Mouse (Mus musculus): ENCODE data around the gene Lrrc2. TPM values are rescaled to one million over a fixed set of nuclear protein-coding genes. Genes with fewer than 3 reads are reported as not detected.

Gene Lrrc2
- 0.23 and 0.25 TPM in 2 replicates for polyA plus RNA-seq (2012; rRNA removed)

DNA sequence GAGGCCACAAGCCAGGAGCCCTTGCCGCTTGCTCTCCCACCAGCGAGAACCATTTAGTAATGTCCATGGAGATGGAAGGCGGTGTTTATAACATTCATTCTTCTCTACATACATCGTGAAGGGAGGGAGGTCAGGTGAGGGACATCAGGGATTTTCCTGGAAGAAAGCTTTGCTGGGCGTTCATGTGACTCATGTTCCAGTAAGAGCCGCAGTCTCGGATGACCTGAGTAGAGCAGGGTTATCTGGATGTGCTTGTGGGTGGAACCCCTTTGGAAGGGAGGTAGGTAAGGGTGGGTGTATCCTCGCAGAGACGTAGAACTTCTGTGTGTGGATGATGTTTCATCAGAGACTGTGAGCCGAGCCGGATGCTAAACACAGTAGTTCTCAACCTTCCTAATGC lies at the start of gene Lrrc2:
TSS of gene Lrrc2 (plus strand) at position 149 of the 400 bp plus-strand sequence.
- no peaks in the 10 kb centered on the region for H3K36me3 ChIP-seq (ENCODE audit: control insufficient read depth, insufficient read depth, low read length)
- H3K4me1 ChIP-seq (ENCODE audit: control insufficient read depth, insufficient read depth, low read length): peaks cover 10% of the 10 kb centered on the region
- H3K27ac ChIP-seq (ENCODE audit: control insufficient read depth, insufficient read depth, low read depth, low read length): no peak within 1 kb of the TSS
- TF ChIP-seq POLR2A (IDR thresholded peaks at IDR 0.05; ENCODE audit: control insufficient read depth, low read depth, low read length) (no peak), CTCF (IDR thresholded peaks at IDR 0.05; ENCODE audit: control insufficient read depth, insufficient read depth, insufficient replicate concordance, low read depth, low read length) (no peak)
- H3K27me3 ChIP-seq (ENCODE audit: control insufficient read depth, insufficient read depth, low read length): no peaks in the 10 kb centered on the region
- H3K4me3 ChIP-seq (ENCODE audit: control insufficient read depth, low read depth, low read length): no peak within 1 kb of the TSS

DNA sequence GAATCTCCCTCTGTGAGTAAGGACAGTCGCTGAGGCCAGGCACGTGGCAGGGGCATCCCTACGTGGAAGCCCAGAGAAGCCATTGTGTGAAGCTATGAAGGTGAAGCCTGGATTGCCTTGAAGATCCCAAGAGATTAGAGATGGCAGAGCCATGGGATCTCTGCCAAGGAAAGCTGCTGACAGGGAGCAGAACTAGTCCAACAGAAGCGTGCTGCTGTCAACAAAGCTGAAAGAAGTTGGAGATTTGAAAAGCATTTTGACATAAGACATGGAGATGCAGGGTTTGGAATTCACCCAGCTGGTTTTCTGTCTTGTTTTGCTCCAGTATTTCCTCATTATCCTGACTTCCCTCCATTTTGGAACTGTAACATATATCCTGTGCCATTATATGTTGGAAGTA lies 49.1 kb upstream of the Lrrc2 start:
- TF ChIP-seq CTCF (IDR thresholded peaks at IDR 0.05; ENCODE audit: control insufficient read depth, insufficient read depth, insufficient replicate concordance, low read depth, low read length) (no peak), POLR2A (IDR thresholded peaks at IDR 0.05; ENCODE audit: control insufficient read depth, low read depth, low read length) (no peak)
- no peaks in the 10 kb centered on the region for H3K36me3 ChIP-seq (ENCODE audit: control insufficient read depth, insufficient read depth, low read length)
- H3K4me3 ChIP-seq (ENCODE audit: control insufficient read depth, low read depth, low read length): no peak overlapping the region
- H3K27ac ChIP-seq (ENCODE audit: control insufficient read depth, insufficient read depth, low read depth, low read length): no peak overlapping the region
- no peaks in the 10 kb centered on the region for H3K27me3 ChIP-seq (ENCODE audit: control insufficient read depth, insufficient read depth, low read length)
- H3K4me1 ChIP-seq (ENCODE audit: control insufficient read depth, insufficient read depth, low read length): peaks cover 2% of the 10 kb centered on the region; the same call in 1 of the 2 replicates

DNA sequence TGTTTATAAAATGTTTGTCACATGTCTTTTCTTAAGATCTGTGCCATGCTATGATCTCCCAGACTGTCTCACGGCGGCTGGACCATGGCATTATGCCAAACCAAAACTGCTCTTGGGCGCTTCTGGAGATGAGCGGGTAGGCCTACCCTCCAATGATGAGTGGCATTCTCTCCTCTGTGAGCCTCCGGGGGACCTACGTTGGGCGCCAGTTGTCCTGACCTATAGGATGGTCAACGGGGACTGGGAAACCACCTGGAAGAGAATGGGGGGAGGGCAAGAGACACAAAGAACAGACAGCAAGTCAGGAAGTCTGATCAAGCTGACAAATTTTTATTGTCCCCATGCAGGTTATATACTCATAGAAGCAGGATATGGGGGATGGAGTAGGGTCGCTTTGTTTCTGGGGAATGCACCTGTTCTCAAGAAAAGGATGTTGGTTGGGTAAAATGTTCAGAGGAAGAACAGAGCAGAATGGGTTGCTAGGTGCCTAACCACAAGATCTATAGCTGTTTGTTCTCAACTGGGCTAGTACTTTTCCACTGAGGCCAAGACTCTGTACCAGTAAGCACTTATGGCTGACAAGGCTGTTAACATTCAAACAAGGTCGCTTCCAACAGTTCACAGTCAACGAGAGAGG lies 44.0 kb upstream of the Lrrc2 start:
- no peak overlapping the region for H3K27ac ChIP-seq (ENCODE audit: control insufficient read depth, insufficient read depth, low read depth, low read length)
- H3K27me3 ChIP-seq (ENCODE audit: control insufficient read depth, insufficient read depth, low read length): no peaks in the 10 kb centered on the region
- H3K36me3 ChIP-seq (ENCODE audit: control insufficient read depth, insufficient read depth, low read length): no peaks in the 10 kb centered on the region
- TF ChIP-seq CTCF (IDR thresholded peaks at IDR 0.05; ENCODE audit: control insufficient read depth, insufficient read depth, insufficient replicate concordance, low read depth, low read length) (no peak), POLR2A (IDR thresholded peaks at IDR 0.05; ENCODE audit: control insufficient read depth, low read depth, low read length) (no peak)
- no peak overlapping the region for H3K4me3 ChIP-seq (ENCODE audit: control insufficient read depth, low read depth, low read length)
- peaks cover 2% of the 10 kb centered on the region for H3K4me1 ChIP-seq (ENCODE audit: control insufficient read depth, insufficient read depth, low read length)

- Histone ChIP-seq H3K27me3 (ENCODE audit: control insufficient read depth, insufficient read depth, low read length) (no peaks in the 10 kb centered on the region), H3K4me1 (ENCODE audit: control insufficient read depth, insufficient read depth, low read length) (peaks cover 2% of the 10 kb centered on the region), H3K4me3 (ENCODE audit: control insufficient read depth, low read depth, low read length) (no peak overlapping the region), H3K36me3 (ENCODE audit: control insufficient read depth, insufficient read depth, low read length) (no peaks in the 10 kb centered on the region), H3K27ac (ENCODE audit: control insufficient read depth, insufficient read depth, low read depth, low read length) (no peak overlapping the region)
- TF ChIP-seq CTCF (IDR thresholded peaks at IDR 0.05; ENCODE audit: control insufficient read depth, insufficient read depth, insufficient replicate concordance, low read depth, low read length) (no peak), POLR2A (IDR thresholded peaks at IDR 0.05; ENCODE audit: control insufficient read depth, low read depth, low read length) (no peak)
Measured at GRCm38 (mm10) chr9:110907838-110908630, 43.3 kb upstream of the Lrrc2 start.

DNA sequence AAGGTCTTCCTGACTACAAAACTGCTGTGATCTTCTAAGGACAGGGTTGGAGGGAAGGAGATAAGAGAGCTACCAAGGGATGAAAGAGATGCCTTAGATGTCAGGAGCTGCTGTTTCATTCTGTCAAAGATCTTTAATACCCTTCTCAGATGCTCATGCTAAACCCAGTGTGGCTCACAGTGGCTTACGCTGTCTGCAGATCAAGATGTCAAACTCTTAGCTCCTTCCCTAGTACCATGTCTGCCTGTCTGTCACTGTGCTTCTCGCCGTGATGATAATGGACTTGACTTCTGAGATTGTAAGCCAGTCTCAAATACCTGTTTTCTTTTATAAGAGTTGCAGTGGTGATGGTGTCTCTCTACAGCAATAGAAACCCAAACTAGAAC lies 42.7 kb upstream of the Lrrc2 start:
- H3K4me1 ChIP-seq (ENCODE audit: control insufficient read depth, insufficient read depth, low read length): peaks cover 2% of the 10 kb centered on the region
- no peak overlapping the region for H3K4me3 ChIP-seq (ENCODE audit: control insufficient read depth, low read depth, low read length)
- no peaks in the 10 kb centered on the region for H3K36me3 ChIP-seq (ENCODE audit: control insufficient read depth, insufficient read depth, low read length)
- H3K27me3 ChIP-seq (ENCODE audit: control insufficient read depth, insufficient read depth, low read length): no peaks in the 10 kb centered on the region
- TF ChIP-seq CTCF (IDR thresholded peaks at IDR 0.05; ENCODE audit: control insufficient read depth, insufficient read depth, insufficient replicate concordance, low read depth, low read length): no peak
- no peak for TF ChIP-seq POLR2A (IDR thresholded peaks at IDR 0.05; ENCODE audit: control insufficient read depth, low read depth, low read length)
- no peak overlapping the region for H3K27ac ChIP-seq (ENCODE audit: control insufficient read depth, insufficient read depth, low read depth, low read length)

GRCm38 (mm10) chr9:110909371-110909967 lies 41.9 kb upstream of the Lrrc2 start:
- H3K4me1 ChIP-seq (ENCODE audit: control insufficient read depth, insufficient read depth, low read length): peaks cover 2% of the 10 kb centered on the region
- H3K4me3 ChIP-seq (ENCODE audit: control insufficient read depth, low read depth, low read length): no peak overlapping the region
- TF ChIP-seq POLR2A (IDR thresholded peaks at IDR 0.05; ENCODE audit: control insufficient read depth, low read depth, low read length): no peak
- no peak for TF ChIP-seq CTCF (IDR thresholded peaks at IDR 0.05; ENCODE audit: control insufficient read depth, insufficient read depth, insufficient replicate concordance, low read depth, low read length)
- no peak overlapping the region for H3K27ac ChIP-seq (ENCODE audit: control insufficient read depth, insufficient read depth, low read depth, low read length)
- H3K36me3 ChIP-seq (ENCODE audit: control insufficient read depth, insufficient read depth, low read length): no peaks in the 10 kb centered on the region
- no peaks in the 10 kb centered on the region for H3K27me3 ChIP-seq (ENCODE audit: control insufficient read depth, insufficient read depth, low read length)

GRCm38 (mm10) chr9:110914631-110915236 lies 36.6 kb upstream of the Lrrc2 start:
- H3K27me3 ChIP-seq (ENCODE audit: control insufficient read depth, insufficient read depth, low read length): no peaks in the 10 kb centered on the region
- no peak overlapping the region for H3K27ac ChIP-seq (ENCODE audit: control insufficient read depth, insufficient read depth, low read depth, low read length)
- TF ChIP-seq CTCF (IDR thresholded peaks at IDR 0.05; ENCODE audit: control insufficient read depth, insufficient read depth, insufficient replicate concordance, low read depth, low read length) (no peak), POLR2A (IDR thresholded peaks at IDR 0.05; ENCODE audit: control insufficient read depth, low read depth, low read length) (no peak)
- H3K36me3 ChIP-seq (ENCODE audit: control insufficient read depth, insufficient read depth, low read length): no peaks in the 10 kb centered on the region
- peak overlapping the region; percentile 3; the same call in 1 of the 2 replicates for H3K4me3 ChIP-seq (ENCODE audit: control insufficient read depth, low read depth, low read length)
- H3K4me1 ChIP-seq (ENCODE audit: control insufficient read depth, insufficient read depth, low read length): no peaks in the 10 kb centered on the region; the same call in 1 of the 2 replicates
